Mouse (Mus musculus): ENCODE data around the gene Map9. TPM values are rescaled to one million over a fixed set of nuclear protein-coding genes. Genes with fewer than 3 reads are reported as not detected.
"Not testable (repeated sequence)": the region's sequence is repeated elsewhere in the genome, so short reads cannot be mapped to it uniquely, and the experiment has no call there.

The Map9 gene
- polyA plus RNA-seq, 1 experiment from 2014 or later = 6.5 TPM

GRCm38 (mm10) chr3:82440976-82441375 is 83.1 kb downstream of the Map9 start:
- H3K9me3 ChIP-seq (replicated peaks) = no peaks in the 10 kb centered on the region
- WGBS = 37% methylated on average over 3 of the region's 3 CpGs
- no peak overlapping the region for H3K4me3 ChIP-seq
- H3K4me1 ChIP-seq = no peaks in the 10 kb centered on the region
- no peak for DNase-seq (ENCODE audit: low spot score)
- no peak overlapping the region for H3K27ac ChIP-seq
- H3K27me3 ChIP-seq (ENCODE audit: low read depth, poor library complexity, severe bottlenecking) = no peaks in the 10 kb centered on the region
- H3K36me3 ChIP-seq = no peaks in the 10 kb centered on the region

DNA sequence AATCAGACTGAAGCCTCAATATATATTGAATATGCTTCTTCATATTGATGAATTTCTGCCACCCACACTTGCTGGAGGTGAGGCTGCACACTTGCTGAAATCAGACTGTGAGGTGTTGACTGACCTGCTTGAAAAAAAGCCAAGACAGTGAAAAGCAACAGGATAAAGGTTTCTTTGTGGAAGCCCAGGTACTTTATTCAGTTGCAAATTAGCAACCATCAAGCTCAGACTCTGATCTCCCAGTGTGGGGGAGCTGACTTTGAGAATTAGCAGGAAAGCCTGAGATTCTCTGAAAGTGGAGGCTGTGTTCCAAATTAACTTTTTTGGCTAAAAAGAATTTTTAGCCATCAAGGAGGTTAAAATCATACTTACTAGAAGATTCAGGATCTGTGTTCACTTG is 83.8 kb downstream of the Map9 start:
- H3K27me3 ChIP-seq (ENCODE audit: low read depth, poor library complexity, severe bottlenecking); H3K4me3 ChIP-seq; H3K4me1 ChIP-seq: not testable (repeated sequence)

More for the DNA sequence above, 83.8 kb downstream of the Map9 start:
- DNase-seq (ENCODE audit: low spot score); H3K9me3 ChIP-seq (replicated peaks); H3K36me3 ChIP-seq; H3K27ac ChIP-seq: not testable (repeated sequence)

Other genes starting within 250 kb of the Map9 start
- gene Gucy1a1, start 212.3 kb upstream of the Map9 start, polyA plus RNA-seq (2016; fragmentation: Nextera tagmentation; extraction: Ambion mirVana) = 0.60 and 1.2 TPM in 2 replicates
- 0.09 TPM in 1 of 2 replicates, not detected in the other for gene Npy2r, start 190.0 kb downstream of the Map9 start, polyA plus RNA-seq (2016; fragmentation: Nextera tagmentation; extraction: Ambion mirVana)